Mouse (Mus musculus) liver (tissue): ENCODE results near the gene Shisa4.
A peak's percentile ranks its signal among the peaks of the same experiment; 100 is the strongest.
"Not testable (repeated sequence)": the region's sequence is repeated elsewhere in the genome, so short reads cannot be mapped to it uniquely, and the experiment has no call there.

ENCODE experiments used
- DNase-seq: peaks from one replicate; pipeline ENCODE4 v3.0.0-alpha.2; 2020; ENCODE audit warnings: mixed read lengths

Shisa4 gene

DNA sequence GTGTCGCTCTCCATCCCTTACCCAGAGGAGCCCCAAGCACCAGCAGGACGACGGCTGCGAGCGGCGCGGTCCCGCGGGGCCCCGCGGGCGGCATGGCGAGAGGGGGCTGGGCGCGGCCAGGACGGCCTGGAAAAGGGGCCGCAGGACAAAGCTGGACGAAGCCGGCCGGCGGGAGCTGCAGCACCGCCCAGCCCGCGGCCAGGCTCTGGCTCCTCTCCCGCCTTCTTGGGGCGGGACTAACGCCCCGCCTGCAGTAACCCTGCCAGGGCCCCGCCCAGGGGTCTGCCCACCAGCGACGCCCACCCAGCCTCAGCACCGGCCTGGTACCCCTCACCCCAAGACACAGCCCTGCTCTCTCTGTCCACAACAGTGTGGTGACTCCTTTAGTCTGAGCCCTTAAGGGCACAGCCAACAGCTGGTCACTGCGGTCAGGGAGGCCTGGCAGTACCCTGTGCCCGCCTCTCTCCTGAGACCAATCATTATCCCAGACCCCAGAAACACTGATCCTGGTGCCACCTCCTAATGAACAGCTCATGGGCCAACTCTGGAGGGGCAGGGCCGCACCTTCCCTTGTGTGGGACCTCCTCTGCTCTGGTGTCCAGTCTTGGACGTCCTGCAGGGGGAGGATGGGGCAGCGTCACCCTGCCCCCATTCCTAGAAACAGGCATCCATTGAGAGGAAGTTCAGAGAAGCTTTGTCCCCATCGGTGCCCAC, at the start of gene Shisa4:
Gene Shisa4, minus strand, starts transcription at position 370 of the 714 bp plus-strand sequence.
- DNase-seq, result peak; percentile 64

DNA sequence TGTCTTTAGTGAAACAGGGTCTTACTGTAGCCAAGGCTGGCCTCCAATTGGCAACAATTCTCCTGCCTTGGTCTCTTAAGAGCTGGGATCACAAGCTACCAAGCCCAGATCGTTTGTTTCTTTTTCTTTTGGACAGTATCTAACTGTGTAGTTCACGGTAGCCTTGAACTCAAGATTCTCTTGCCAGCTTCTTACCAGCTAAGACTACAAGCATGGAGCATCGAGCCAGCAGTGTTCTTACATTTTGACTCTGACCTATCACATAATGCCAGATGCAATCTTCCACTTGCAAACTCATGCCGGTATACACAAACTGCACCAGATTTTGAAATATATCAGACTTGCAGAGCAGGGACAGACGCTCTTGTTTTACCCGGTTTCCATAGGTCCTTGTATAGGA, 47.7 kb upstream of the Shisa4 start:
- no peak for DNase-seq

DNA sequence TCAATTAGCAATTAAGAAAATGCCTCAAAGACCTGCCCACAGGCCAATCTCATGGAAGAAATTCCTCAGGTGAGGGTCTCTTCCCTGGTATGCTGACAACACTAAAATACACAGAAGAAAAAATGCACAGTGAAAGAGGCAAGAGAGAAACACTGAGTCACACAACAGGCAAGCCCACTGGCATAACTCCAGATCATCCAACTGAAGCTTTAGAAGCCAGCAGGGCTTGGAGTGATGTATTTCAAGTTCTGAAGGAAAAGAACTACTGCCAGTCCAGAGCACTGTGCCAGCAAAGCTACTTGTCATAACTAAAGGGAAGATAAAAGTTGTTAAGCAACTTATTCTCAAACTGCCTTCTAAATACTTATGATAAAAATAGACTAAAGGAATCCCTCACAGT, 39.0 kb upstream of the Shisa4 start:
- no peak for DNase-seq

DNA sequence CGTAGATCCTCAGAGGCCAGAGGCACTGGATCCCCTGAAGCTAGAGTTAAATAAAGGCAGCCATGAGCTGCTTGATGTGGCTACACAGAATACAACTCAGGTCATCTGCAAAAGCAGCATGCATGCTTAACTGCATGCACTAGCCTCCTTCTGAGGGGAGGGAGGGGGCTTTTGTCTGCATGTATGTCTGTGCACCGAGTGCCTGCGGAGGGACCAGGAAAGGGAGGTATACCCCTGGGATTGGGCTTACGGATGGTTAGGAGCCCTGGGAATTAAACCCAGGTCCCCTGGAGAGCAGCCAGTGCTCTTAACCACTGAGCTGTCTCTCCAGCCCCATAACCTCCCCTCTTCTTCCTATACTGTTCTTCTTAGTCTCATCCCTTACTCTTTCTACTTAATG, 37.1 kb upstream of the Shisa4 start:
- no peak for DNase-seq

DNA sequence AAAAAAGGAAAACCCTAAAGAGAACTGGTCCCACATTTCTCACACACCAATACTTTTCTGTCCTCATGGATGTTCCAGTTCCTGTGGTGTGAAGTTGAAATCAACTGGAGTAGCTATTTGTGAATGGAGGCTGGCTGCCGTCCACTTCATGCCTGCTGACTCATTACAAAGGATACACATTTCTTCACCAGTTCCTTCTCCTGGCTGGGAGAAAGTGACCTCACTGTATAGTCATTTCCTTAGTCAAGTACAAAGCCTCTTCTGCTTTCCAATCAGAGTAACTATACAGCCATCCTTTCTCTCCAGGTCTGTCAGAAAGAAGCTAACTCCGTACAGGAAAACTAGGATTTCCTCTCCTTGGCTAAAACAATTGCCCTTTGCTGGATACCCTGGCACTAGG, 35.9 kb upstream of the Shisa4 start:
- no peak for DNase-seq

DNA sequence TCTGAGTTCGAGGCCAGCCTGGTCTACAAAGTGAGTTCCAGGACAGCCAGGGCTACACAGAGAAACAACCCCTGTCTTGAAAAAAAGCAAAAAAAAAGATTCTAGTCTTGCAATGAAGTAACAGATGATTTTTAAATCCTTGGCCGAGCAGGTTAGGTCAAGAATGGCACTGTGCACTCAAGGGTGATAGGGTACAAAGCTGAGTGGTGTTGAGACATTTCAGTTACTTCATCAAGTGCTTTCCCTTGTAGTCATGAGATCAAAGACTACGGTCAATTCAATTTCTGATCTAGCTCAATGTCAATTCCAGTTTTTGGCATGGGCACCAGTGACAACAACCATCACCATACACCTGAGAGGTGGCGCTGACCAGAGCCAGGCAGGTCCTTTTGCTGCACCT, 33.9 kb upstream of the Shisa4 start:
- DNase-seq, result no peak

DNA sequence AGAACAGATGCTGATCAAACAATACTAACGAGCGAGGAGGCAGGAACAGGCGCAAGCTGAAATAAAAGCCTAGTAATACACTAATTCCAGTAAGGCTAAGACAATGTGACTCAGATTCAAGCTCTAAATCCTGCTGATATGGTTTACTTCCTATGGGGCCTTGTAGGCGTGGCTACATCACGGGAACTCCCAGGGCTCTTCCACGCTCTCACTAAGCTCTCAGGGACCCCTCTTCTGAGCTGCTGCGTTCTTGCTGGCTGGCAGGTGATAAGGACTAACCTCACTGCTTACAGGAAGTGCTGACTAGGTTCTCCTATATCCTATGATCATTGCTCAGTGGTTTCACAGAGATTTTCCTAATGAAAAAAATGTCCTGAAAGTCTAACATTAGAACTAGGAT, 30.3 kb upstream of the Shisa4 start:
- no peak for DNase-seq

DNA sequence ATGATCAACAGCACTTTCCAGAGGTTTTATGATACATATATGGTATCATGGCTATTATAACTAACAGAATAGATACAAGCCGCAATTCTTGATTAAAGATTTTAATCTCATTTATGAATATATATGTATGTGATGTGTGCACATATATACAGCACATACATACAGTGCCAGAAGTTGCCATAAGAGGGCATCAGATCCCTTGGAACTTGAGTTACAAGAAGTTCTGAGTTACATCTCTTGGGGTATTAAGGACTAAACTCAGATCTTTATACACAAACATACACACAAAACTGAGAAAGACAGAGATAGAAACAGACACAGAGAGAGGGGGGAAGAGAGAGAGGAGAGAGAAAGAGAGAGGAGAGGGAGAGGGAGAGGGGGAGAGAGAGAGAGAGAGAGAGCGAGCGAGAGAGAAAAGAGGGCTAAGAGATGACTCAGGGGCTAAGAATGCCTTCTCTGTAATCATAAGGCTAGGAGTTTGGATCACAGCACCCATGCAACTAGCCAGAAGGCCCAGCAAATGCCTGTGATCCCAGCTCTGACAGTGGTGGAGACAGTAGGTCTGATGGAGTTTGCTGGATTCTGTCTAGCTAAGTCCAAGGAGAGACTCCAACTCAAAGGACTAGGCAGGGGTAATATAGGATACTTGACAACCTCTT, 26.5 kb upstream of the Shisa4 start:
- DNase-seq, result no peak

DNA sequence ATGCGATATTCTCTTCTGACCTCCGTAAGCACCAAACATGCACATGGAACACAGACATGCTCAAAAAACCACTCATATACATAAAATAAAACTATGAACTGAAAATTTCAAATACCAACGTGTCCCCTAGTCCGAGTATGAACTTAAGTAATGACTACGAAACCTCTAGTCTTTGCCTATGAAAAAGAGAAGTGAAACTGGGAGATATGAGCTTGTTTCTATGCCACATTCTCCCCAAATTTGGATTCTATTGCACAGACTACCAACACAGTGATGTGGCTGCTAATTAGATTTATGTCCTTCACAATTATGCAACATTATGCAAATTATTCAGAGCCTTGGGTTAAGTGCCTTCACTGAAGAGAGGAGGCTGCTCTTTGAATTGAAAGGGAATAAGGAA, 24.4 kb upstream of the Shisa4 start:
- no peak for DNase-seq

DNA sequence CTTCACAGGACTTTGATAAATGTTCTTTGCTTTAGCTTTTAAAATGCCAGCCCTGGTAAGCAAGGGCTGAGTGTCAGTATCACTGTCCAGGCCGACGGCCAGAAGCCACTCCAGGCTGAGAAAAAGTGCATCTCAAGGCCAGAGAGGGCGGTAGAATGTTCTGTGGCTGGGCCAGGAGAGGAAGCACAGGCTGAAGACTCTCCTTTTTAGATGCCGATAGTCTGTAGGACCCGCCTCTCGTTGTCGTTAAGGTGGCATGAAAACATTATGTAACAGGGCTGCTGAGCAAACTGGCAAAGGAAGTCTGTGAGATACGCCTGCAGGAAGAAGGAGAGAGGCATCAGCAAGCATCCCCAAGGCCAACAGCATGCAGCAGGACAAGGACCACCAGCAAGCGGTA, 10.1 kb upstream of the Shisa4 start:
- DNase-seq, result no peak

DNA sequence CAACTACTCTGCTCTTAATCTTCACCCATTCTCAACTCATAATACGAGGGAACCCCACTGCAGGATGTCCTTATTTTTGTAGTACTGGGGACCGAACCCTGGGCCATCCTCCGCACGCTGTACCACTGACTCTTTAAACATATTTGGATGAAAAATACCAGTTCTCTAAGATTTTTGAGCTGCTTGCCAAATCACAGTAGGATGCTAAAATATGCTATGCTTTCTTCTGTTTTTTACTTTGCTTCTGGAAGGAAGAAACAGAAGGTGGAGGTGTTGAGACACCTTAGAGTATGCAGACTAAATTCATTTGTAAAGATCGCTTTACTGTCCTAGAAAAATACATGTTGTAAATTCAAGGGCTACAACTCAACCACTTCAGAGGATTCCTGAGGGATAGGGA, 9.1 kb upstream of the Shisa4 start:
- DNase-seq, result no peak

DNA sequence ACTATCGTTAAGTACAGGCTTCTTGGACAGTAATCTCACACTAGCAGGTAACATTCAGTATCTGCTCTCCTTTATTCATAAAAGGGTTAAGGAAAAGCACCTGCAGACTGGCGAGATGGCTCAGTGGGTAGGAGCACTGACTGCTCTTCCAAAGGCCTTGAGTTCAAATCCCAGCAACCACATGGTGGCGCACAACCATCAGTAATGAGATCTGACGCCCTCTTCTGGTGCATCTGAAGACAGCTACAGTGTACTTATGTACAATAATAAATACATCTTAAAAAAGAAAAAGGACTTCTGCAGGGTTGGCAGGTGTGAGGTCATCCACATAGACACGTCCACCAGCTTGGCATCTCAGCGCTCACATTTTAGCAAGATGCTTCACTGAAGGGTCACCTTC, 6.5 kb upstream of the Shisa4 start:
- DNase-seq, result not testable (repeated sequence)

DNA sequence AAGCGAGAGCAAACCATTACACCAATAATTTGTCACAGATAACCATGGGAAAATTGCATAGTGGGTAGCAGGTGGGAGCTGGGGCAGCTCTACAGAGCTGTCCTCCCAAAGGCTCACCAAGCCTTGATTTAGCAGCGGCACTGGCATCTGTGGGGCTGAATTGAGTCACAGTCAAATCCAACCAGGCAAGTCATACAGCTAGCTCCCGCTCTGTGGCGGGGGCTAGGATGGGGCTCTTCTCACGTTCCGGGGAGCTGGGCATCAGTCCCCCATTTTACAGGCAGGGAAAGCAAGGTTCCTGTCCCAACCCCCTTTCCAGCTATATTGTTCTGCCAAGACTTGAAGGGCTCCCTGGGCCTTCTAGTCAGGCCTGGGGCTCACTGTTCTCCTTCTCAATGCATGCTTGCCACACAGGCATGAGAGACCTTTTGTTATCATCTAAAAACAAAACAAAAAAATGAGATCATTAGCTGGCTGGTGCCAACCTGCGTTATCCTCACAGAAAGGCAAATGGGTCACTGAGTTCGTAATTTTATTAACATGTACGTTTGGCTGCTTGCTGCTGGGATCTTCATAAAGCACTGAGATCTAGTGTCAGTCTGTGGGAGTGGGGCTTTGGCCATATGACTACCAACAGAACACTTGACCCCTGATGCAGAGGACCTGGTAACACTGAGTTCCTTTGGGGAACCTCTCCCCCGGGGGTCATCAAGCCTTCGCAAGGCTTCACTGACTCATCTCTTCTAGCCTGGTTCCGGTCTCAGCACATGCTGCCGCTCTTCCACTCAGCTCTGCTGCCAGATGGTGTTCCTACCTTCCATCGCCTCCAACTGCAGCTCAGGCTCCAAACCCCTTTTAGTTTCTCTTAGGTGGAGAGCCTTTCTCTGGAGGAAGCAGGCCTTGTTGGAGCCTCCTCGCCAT, 5.3 kb upstream of the Shisa4 start:
- DNase-seq, result no peak

DNA sequence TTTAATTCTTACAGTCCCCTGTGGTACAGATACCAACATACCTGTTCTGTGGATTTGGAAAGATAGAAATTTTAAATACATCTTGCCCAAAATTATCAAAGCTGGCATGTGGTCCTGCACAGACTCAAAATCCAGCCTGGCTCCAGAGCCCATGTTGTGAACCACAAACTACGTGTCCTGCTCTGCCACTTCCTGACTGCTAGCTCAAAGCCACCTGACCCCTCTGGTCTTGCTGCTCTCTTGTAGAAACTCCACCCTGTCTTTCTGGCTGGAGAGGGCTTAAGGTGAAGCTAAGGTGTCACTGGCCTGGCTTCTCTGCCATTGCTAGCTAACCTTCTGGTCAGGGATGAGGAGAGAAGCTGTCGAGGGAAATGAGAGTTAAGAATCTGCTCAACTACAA, 4.0 kb upstream of the Shisa4 start:
- DNase-seq, result no peak

DNA sequence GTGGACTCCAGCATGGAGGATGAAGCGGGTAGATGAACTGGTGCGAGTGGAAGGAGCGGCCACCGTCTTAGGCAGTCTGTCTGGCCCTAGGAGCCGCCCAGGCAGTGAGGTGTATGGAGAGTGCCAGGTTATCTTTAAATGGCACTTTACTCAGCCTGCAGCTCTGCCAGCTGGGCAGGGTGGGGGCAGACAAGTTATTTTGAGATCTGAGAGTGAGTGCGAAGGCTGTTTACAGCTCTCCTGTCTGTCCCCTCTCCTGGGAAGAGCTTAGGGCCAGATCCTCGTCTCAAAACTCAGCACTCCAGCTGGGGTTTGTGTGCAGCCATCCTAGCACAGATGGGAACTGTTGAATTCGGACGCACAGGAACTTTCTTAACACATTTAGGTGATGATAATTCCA, 3.5 kb upstream of the Shisa4 start:
- no peak for DNase-seq

DNA sequence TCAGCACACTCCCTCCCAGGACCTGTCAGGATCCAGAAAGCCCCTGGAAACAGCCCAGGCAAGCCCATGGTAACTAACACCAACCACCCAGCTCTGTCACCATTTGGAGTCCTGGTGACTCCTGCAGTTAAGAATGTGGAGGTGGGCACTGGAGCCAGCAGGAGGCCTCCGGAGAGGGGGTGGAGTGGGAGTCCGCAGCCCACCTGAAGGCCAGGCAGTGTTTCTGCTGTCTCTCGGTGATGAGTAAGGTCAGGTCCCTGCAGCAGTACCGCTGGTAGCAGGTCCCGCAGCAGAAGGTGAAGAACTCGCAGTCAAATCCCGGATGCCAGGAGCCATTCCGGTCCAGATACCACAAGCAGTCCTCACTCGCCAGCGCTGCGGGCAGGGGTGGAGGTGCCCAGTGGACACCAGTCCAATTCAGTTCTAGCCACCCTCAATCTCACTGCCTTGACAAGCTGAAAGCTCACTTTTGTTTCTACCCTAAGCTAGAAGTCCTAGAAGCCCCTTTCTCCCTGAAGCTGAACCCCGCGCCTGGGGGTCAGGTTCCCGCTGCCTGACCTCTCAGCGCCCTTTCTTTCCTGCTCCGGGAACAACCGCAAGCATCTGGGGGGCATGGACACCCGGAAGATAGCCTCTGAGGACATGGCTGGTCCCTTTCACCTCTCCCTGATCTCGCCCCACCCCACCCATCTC, 716 bp downstream of the Shisa4 start:
- no peak for DNase-seq

DNA sequence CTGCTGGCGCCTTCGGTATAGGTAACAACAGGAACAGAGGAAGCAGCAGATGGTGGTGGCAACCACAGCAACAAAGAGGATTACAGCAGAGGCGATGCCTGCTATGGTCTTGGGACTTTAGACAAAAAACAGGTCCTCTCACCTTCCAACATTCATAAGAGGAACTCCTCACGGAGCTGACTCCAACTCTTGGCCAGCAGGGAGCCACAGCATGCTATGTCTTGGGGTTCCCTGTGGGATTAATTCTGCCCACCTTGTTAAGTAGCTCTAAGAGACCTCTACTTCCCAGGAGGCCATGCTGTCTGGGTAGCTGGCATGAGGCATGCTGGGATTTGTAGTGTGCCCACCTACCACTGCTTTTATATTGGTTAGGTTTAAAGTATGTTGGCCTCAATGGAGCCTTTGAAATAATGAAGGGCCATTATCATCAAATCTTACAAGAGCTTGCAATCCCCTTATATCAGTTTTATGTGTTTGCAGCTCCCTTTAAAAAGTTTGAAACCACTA, 1.8 kb downstream of the Shisa4 start:
- no peak for DNase-seq

DNA sequence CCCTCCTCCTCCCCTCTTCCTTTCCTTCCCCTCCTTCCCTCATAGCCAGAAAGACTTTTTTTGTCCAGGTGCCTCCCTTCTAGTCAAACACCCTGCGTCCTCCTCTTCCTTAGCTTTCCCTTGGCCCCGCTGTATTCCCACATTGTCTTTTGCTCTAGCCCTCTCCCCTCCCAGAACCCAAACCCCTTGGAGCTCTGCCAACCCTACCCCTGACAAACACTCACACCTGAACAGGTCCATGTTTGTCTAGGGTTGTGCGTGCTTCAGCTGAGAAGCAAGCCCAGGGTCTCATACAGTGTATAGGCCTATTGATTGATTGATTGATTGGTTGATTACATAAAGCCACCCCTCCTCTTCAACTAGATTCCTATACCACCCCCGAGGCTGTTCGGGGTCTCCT, 5.6 kb downstream of the Shisa4 start:
- no peak for DNase-seq

DNA sequence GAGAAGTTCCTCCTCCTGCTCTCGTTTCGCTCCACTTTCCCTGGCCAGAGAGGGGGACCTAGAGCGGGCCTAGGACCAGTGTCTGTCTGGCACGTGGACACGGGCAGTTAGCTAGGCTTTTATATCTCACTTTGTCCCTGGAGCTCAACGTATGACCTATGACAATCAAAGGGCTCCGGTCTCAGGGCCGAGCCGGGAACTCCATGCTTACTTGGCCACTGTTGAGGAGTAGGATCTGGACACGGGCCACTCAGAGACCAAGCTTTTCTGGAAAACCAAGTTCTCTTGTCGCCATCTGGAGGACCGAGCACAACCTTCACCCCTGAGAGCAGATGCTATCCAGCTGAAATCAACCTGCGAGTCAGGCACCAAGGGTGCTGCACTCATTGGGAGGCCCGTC, 6.1 kb downstream of the Shisa4 start:
- no peak for DNase-seq

DNA sequence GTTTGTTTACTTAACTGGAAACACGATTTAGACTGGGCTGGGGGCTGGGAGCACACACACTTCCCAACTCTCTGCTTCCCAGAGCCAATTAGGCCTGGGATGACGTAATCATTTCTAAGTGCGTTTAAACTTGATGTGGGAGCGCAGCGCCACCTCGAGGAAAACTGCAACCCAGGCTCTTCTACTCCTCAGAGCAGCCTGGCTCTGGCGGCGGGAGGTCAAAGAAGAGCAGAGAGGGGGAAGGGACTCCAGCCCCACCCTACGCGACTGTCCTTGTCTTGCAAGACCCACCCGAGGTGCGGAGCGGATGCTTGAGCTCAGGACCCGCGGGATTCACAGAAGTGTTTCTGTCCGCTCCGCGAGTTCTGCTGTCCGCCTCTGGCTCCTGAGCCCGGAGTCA, 6.8 kb downstream of the Shisa4 start:
- peak; percentile 76 for DNase-seq

DNA sequence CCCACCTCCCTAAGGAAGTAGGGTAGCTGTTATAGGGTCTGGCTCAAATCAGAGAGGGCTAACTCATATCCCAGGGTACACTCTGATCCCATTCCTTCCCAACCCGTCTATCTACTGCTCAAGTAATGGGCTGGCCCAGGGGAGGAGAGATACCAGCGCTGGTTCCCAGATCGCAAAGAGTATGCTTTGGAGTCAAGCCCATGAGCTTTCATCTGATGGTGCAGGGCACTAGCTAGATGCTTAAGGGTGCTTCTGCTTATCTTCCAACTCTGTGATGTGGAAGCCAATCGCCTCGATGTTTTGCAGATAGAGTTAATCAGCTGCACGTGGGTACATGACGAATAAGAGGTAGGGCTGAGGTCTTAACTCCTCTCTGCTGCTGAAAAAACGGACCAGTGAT, 7.4 kb downstream of the Shisa4 start:
- no peak for DNase-seq

DNA sequence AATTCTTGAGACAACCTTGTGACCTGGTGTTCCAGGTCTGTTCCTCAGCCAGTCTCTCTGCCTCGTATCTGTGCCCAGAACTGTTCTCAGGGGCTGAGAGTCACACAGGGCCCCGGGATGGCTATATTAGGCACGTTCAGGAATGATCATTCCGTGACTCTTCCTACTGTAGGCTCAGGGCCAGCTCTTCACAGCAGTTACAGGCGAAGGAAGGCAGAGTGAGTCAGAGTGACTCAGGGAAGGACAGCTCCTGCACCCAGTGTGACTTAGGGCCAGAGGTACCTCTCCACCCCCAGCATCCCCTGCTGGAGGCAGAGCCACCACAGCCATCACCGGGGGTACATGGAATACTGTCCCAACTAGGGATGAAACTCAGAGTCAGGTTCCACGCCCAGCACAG, 8.0 kb downstream of the Shisa4 start:
- no peak for DNase-seq

DNA sequence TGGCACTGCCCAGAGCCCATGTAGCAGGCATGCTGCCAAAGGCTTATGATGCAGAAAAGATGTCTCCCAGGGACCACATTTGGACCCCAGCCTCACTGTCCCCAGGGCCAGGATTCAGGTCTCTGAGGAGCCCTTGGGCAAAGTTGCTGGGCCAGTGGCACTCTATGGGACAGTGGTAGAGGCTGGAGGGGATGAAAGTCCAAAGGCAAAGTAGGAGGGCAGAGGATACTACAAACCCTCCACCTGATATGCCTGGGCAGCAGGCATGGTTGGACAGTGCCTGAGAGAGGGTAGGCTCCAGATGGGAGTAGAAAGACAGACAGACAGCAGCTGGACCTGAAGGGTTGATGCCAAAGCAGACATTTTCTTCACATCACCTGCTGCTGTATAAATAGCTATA, 8.7 kb downstream of the Shisa4 start:
- no peak for DNase-seq
